Mouse (Mus musculus): ENCODE data around the gene Eya3. TPM values are rescaled to one million over a fixed set of nuclear protein-coding genes. Genes with fewer than 3 reads are reported as not detected.

Gene Eya3
- total and polyA plus RNA-seq, 2 experiments from 2014 or later, result 5.1 to 25.8 TPM

DNA sequence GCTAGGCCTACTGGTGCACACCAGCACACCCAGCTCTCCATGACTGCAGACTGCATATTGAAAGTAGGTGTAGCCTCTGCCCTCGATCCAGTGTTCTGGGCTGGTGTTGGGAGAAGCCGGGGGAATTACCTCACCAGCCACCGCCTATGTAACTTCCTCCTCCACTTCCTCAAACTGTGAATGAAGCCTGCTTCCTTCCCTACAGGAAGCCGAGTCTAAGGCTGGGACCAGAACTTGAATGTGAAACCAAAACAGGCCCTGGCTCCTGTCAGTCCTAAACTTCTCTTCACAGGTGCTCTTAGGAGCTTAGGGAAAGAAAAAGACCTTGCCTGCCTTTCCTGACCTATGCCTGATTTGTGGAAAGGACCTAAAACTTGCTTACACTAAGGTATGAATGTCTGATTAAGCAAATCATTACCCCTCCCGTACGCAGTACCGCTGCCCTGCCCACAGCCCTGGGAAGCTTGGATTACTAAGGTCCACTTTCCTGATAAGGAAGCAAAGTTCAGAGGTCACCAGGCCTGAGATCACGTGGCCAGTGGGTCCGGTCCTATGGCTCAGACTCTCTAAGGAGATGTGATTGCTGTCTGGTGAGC, 109.0 kb downstream of the Eya3 start:
- no peak overlapping the region for H3K4me3 ChIP-seq (ENCODE audit: low read depth, low read length)
- TF ChIP-seq CTCF (IDR thresholded peaks at IDR 0.05), result no peak
- ATAC-seq (ENCODE audit: low FRiP score) (no peak), DNase-seq (ENCODE audit: low spot score) (no peak)
- no peaks in the 10 kb centered on the region for H3K36me3 ChIP-seq (ENCODE audit: insufficient read depth, low read length)
- peaks cover 11% of the 10 kb centered on the region; the same call in 1 of the 2 replicates for H3K4me1 ChIP-seq (ENCODE audit: insufficient read depth, low read length)
- no peaks in the 10 kb centered on the region for H3K9me3 ChIP-seq (ENCODE audit: low read length)
- no peak overlapping the region for H3K27ac ChIP-seq (ENCODE audit: low read depth, low read length)
- no peak overlapping the region for H3K9ac ChIP-seq (replicated peaks; ENCODE audit: low read length, poor library complexity, severe bottlenecking)
- 75% methylated on average over 9 of the region's 9 CpGs for WGBS
- H3K27me3 ChIP-seq (ENCODE audit: insufficient read depth, low read length), result no peaks in the 10 kb centered on the region
- no peak overlapping the region for H3K4me2 ChIP-seq (ENCODE audit: low read depth, low read length, poor library complexity, severe bottlenecking)

GRCm38 (mm10) chr4:132748778-132749177, 110.0 kb downstream of the Eya3 start:
- Histone ChIP-seq H3K9me3 (ENCODE audit: low read length) (no peaks in the 10 kb centered on the region), H3K36me3 (ENCODE audit: insufficient read depth, low read length) (no peaks in the 10 kb centered on the region), H3K9ac (replicated peaks; ENCODE audit: low read length, poor library complexity, severe bottlenecking) (no peak overlapping the region), H3K4me1 (ENCODE audit: insufficient read depth, low read length) (0 out of 2 replicates have a peak, but pooled peaks cover 8% of the 10 kb centered on the region), H3K4me2 (ENCODE audit: low read depth, low read length, poor library complexity, severe bottlenecking) (no peak overlapping the region), H3K27me3 (ENCODE audit: insufficient read depth, low read length) (no peaks in the 10 kb centered on the region), H3K4me3 (ENCODE audit: low read depth, low read length) (no peak overlapping the region), H3K27ac (ENCODE audit: low read depth, low read length) (no peak overlapping the region)
- DNase-seq (ENCODE audit: low spot score), result no peak
- 95% methylated on average over 4 of the region's 4 CpGs for WGBS
- no peak for ATAC-seq (ENCODE audit: low FRiP score)
- TF ChIP-seq CTCF (IDR thresholded peaks at IDR 0.05), result no peak

DNA sequence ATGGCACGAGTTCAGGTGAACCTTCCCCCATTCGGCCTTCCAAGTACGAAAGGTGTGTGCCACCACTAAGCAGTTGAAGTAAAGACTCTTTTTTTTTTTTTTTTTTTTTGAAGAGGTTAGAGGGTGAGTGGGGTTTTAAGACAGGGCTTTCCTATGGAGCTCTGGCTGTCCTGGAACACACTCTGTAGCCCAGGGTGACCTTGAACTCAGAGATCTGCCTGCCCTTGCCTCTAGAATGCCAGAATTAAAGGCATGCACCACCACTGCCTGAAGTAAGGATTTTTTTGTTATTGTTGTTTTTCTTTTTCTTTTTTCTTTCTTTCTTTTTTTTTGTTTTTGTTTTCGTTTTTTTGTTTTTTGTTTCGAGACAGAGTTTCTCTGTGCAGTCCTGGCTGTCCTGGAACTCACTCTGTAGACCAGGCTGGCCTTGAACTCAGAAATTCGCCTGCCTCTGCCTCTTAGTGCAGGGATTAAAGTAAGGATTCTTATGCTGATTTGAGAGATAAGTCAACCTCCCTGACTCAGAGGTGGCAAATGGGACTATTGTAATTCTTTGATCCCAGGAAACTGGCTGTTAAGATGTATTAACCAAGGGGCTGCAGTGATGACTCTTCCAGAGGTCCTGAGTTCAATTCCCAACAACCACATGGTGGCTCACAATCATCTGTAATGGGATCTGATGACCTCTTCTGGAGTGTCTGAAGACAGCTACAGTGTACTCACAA, 110.6 kb downstream of the Eya3 start:
- H3K9me3 ChIP-seq (ENCODE audit: low read length), result no peaks in the 10 kb centered on the region
- ATAC-seq (ENCODE audit: low FRiP score) (no peak), DNase-seq (ENCODE audit: low spot score) (no peak)
- WGBS, result 80% methylated on average over 6 of the region's 6 CpGs
- no peak overlapping the region for H3K27ac ChIP-seq (ENCODE audit: low read depth, low read length)
- H3K4me1 ChIP-seq (ENCODE audit: insufficient read depth, low read length), result 0 out of 2 replicates have a peak, but pooled peaks cover 5% of the 10 kb centered on the region
- H3K4me3 ChIP-seq (ENCODE audit: low read depth, low read length), result no peak overlapping the region
- TF ChIP-seq CTCF (IDR thresholded peaks at IDR 0.05), result no peak
- no peak overlapping the region for H3K4me2 ChIP-seq (ENCODE audit: low read depth, low read length, poor library complexity, severe bottlenecking)
- H3K9ac ChIP-seq (replicated peaks; ENCODE audit: low read length, poor library complexity, severe bottlenecking), result no peak overlapping the region
- no peaks in the 10 kb centered on the region for H3K36me3 ChIP-seq (ENCODE audit: insufficient read depth, low read length)
- H3K27me3 ChIP-seq (ENCODE audit: insufficient read depth, low read length), result no peaks in the 10 kb centered on the region

DNA sequence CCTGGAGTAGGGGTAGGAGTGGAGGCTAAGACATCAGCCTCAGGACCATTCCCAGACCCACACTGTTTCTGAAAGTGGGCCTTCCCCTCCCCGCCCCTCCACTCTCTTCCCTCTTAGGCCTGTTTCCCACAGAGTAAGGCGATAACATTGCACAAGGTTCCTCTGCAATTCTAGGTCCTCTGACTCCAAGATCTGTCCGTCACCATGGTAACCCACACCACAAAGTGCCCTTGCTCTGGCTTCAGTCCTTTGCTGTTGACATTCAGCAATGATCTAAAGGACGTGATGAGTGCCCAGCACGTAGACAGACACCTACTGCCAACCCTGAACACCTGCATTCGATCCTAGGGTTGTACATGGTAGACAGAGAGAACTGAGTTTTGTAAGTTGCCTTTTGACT, 114.2 kb downstream of the Eya3 start:
- H3K4me2 ChIP-seq (ENCODE audit: low read depth, low read length, poor library complexity, severe bottlenecking), result no peak overlapping the region
- no peak overlapping the region for H3K9ac ChIP-seq (replicated peaks; ENCODE audit: low read length, poor library complexity, severe bottlenecking)
- H3K27ac ChIP-seq (ENCODE audit: low read depth, low read length), result no peak overlapping the region
- ATAC-seq (ENCODE audit: low FRiP score), result no peak
- WGBS, result 63% methylated on average over 6 of the region's 6 CpGs
- peaks cover 2% of the 10 kb centered on the region; the same call in 1 of the 2 replicates for H3K4me1 ChIP-seq (ENCODE audit: insufficient read depth, low read length)
- no peak for TF ChIP-seq CTCF (IDR thresholded peaks at IDR 0.05)
- DNase-seq (ENCODE audit: low spot score), result peak; percentile 27
- no peaks in the 10 kb centered on the region for H3K27me3 ChIP-seq (ENCODE audit: insufficient read depth, low read length)
- no peak overlapping the region for H3K4me3 ChIP-seq (ENCODE audit: low read depth, low read length)
- no peaks in the 10 kb centered on the region for H3K9me3 ChIP-seq (ENCODE audit: low read length)
- no peaks in the 10 kb centered on the region for H3K36me3 ChIP-seq (ENCODE audit: insufficient read depth, low read length)

- WGBS, result under 1% methylated on average over 22 of the region's 22 CpGs
- ATAC-seq (ENCODE audit: low FRiP score), result 0 out of 2 replicates have a peak, but pooled peaks have one; percentile 56
- Histone ChIP-seq H3K27ac (ENCODE audit: low read depth, low read length) (no peak within 1 kb of the TSS), H3K4me1 (ENCODE audit: insufficient read depth, low read length) (peaks cover 2% of the 10 kb centered on the region; the same call in 1 of the 2 replicates), H3K4me2 (ENCODE audit: low read depth, low read length, poor library complexity, severe bottlenecking) (peak within 1 kb of the TSS; percentile 85), H3K9ac (replicated peaks; ENCODE audit: low read length, poor library complexity, severe bottlenecking) (peak within 1 kb of the TSS; percentile 50; the same call in 1 of the 2 replicates), H3K4me3 (ENCODE audit: low read depth, low read length) (peak within 1 kb of the TSS; percentile 39), H3K9me3 (ENCODE audit: low read length) (no peaks in the 10 kb centered on the region), H3K27me3 (ENCODE audit: insufficient read depth, low read length) (no peaks in the 10 kb centered on the region), H3K36me3 (ENCODE audit: insufficient read depth, low read length) (no peaks in the 10 kb centered on the region)
- TF ChIP-seq CTCF (IDR thresholded peaks at IDR 0.05), result peak; percentile 75
- DNase-seq (ENCODE audit: low spot score), result peak; percentile 78
These were observed 118.2 kb downstream of the Eya3 start, which contains the start of gene Smpdl3b for GRCm38 (mm10) chr4:132756974-132757373. Smpdl3b (minus strand) TSS chr4:132757252.
